Mouse (Mus musculus): Measurements from ENCODE around the gene Ncor2.

Gene Ncor2

DNA sequence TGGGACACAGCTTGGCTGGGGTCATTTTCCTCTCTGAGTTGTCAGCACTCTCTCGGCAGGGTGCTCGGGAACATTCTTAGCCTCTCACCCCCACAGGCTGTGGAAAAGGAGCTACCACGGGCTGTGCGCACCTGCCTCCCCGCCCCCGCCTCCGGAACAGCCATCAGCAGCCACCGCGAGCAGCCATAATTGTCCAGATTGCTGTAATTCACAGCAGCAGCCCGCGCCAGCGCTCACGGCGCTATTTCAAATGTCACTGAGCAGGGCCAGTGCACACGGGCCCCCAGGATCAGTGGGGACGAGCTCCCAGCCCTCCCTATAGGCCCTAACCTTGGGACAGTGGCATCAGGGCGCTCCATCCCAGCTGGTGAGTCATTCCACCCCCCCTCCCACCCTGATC, 116.0 kb downstream of the Ncor2 start:
- no peak for DNase-seq (ENCODE audit: low read depth)

DNA sequence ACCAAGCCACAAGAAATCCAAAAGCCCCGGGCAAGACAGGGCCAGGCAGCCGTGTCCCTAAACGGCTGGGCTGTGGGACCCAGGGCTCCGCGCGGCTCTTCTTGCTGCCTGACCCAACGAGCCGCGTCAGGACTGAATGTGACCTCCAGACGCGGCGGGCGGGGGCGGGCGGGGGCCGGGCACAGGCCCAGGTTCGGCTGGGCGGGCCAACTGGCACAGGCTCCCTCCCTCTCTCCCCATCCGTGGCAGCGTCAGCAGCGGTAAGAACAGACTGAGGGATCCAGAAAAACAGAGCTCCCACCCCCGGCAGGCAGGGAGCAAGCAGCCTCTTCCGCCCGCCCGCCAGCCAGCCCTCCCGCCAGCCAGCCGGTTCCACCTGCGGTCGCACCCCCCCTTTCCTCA, 120.8 kb downstream of the Ncor2 start:
- peak; percentile 81 for DNase-seq (ENCODE audit: low read depth)

DNA sequence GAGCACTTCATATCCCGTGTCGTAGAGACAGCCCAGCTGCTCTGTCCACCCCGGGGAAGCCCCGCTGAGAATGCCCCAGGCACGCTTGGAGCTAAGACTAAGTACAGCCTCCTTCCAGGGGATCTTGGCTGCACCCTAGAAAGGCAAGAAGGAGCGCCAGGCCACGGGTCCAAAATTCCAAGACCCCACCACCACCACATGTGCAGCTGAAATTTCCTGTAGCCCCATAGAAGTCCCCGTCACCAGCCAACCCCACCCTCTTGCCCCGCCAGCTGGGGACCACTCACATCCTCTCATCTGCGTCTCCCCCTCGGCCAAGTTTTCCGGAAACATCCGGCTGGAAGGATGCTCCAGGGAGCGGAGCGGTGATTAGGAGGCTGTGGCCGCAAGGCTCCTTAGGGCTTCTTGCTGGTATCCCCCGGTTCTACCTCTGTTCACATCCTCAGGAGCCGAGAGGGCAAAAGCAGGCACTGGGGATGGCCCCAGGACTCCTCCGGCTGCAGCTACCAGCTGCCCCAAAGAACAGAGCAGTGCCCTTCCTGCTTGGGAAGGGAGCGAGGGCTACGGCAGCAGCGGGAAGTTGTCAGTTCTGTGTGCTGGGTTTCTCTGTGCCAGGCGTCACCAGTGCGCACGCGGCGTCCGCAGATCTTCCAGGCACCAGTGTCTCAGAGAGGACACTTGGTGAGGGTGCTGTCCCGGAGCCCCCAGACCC, 121.3 kb downstream of the Ncor2 start:
- no peak for DNase-seq (ENCODE audit: low read depth)

DNA sequence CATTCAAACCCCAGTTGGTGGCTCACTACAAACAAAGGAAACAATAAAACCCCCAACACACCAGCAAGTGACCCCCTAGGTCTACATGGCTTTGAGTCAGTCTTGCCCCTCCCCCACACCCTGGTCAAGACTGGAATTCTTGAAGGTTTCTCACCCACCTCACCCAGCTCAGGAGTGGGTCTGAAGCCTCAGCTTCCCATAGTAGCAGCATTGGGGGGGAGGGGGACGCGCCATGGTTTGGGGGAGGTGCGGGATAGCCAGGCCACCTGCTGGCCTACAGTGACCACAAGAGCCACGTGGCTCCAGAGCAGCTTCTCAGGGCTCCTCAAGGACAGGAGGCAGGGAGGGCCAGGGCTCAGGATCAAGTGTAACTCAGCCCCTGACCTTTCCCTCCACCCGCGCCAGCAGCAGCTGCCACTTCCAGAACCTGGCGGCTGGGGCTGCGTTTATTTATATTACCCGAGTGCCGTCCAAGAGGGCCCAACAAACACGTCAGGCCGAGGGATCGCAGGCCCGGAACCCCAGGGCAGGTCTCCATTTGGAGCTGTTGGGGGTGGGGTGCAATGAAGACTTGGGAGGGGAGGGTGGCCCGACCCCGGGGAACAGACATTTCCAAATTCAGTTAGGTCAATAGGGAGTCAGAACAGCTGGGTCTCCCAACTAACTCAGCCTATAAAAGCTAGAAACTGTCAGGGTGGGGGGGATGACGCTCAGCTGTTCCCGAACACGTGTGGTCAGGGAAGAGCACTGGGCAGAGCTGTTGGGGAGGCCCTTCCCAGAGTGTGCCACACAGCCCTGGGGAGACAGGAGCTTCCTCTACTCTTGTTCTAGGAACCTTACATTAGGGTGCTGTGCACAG, 122.1 kb downstream of the Ncor2 start:
- no peak for DNase-seq (ENCODE audit: low read depth)

DNA sequence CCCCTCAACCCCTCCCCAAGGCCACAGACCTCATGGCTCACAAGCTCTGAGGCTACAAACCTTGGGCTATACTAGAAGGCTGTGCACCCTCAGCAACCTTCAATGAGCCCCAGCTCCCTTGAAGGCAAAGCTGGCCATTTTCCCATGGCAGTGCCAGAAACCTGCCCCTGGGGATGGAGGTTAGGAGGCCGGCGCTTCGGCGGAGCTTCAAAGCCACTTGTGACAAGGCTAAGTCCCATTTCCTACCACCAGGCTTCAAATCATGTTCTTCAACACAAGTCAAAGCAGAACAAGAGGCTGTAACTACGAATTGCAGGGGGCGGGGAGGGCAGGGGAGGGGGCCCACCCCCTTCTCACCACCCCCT, 122.7 kb downstream of the Ncor2 start:
- DNase-seq (ENCODE audit: low read depth) = no peak

- no peak for DNase-seq (ENCODE audit: low read depth)
These were observed 123.1 kb downstream of the Ncor2 start for GRCm38 (mm10) chr5:125055901-125056300.

GRCm38 (mm10) chr5:125053661-125054060, 125.4 kb downstream of the Ncor2 start:
- DNase-seq (ENCODE audit: low read depth) = no peak

DNA sequence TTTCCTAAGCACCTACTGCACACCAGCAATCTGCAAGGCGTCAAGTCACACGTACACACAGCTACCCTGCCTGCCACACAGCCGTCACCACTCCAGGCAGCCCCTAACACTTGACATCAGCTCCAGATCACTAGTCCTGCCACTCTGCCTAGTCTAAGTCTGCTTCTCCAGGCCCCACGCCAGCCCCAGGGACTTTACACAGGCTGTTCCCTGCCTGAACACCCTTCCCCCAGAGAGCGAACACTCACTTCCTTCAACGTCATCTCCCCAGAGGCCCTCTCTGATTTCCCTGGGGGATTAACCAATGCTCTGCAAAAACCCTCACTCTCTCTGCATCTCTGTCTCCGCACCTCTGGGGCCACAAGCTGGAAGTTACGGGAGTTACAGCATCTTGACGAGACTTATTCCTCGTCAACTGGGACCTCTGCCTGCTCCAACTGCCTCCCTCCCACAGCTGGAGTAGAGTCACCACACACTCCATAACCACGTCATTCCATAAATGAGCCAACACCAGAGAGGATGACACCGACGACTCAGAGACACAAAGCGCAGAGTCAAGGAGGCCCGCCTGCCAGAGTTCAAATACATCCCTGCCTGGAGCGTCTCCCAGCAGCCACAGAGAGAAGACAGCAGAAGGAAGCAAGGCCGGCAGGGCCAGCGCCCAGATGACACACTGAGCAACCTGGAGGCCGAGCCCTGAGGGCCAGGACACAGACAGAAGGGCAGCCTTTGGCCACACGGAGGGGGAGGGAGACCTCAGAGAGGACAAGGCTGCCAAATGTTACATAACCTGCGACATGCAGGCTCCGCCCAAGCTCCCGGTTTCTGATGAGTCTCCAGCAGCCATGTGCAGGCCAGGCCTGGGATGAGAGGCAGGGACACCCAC, 126.2 kb downstream of the Ncor2 start:
- no peak for DNase-seq (ENCODE audit: low read depth)

DNA sequence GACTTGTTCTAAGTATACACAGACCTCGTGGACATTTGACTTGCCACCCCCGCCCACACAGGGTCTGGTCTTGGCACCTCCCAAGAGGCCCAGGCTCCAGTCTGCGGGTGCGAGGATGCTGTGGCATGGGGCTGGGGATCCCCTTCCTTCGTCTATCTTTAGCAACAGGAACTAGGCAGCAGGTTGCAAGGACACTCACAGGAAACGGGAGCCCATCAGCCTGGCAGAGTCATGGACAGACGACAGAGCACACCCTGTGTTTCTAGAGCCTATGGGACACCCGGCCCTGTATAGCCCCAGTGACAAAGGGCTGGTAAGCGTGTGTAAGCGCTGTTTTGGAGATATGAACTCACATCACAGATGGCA, 126.8 kb downstream of the Ncor2 start:
- DNase-seq (ENCODE audit: low read depth) = no peak

GRCm38 (mm10) chr5:125049481-125049880, 129.5 kb downstream of the Ncor2 start:
- DNase-seq (ENCODE audit: low read depth) = no peak

- no peak for DNase-seq (ENCODE audit: low read depth)
These were observed 132.6 kb downstream of the Ncor2 start for GRCm38 (mm10) chr5:125046436-125046835.

GRCm38 (mm10) chr5:125045202-125045601, 133.8 kb downstream of the Ncor2 start:
- DNase-seq (ENCODE audit: low read depth) = no peak

DNA sequence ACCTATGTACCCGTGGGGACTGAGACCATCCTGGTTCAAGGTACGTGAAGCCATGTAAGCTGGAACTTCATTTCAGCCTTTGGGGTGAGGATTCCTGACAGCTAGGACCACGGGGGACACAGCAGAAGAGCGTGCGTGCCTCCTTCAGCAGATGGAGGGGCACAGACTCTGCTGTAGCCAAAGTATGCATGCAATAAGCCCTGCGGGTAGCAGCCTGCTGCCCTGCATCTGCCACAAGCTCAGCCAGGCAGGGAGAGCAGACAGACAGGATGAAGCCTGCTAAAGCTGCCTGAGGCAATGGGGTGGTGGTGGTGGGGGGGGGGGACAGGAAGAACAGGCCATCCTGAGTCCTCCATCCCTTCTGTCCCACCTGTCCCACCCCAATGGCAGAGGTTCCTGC, 135.6 kb downstream of the Ncor2 start:
- DNase-seq (ENCODE audit: low read depth) = no peak

DNA sequence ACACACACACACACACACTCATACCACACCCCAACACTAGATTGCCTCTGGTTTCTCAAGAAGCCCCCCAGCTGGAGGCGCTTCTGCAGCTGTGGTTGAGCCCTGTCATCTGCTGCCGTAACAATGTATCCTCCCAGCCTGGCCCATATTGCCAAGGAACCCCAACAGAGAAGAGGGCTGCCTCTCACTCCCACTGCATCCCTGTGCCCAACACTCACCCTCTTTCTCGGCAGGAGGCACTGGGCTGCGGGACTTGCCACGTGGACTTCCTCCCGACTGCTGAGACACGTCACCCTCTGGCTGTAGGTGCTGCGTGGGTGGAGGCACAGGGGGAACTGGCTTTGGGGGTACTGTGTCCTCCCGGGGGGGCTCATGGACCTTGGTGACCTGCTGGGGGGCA, 137.4 kb downstream of the Ncor2 start:
- DNase-seq (ENCODE audit: low read depth) = no peak

GRCm38 (mm10) chr5:125040128-125040584, 138.9 kb downstream of the Ncor2 start:
- DNase-seq (ENCODE audit: low read depth) = peak; percentile 61

DNA sequence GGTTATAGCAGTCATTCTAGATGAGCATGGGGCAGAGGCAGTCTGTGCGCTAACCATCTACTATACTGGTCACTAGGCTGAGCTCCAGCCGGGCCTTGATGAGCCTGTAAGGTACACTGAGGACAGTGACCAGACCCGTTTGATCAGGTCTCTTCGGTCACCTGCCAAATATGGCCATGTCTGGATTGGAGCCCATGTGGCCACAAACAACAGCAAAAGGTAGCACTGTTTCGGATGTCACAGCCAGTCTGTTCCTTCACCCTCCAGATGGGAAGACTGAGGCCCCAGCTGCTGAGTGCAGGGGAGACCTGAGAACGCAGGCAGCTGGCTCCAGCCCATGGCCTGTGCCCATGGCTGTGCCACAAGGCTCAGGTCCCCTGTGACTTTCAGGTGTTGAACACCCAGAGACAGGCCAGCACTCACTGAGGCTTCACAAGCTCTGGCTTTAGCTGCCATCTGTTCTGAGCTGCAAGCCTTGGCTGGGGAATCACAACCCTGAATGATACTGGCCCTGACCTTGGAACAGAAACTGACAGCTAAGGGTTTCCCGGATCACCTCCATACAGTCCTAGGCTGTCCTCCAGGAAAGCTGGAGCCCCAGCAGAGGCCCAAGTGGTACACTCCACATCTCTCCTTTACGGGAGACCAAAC, 139.5 kb downstream of the Ncor2 start:
- DNase-seq (ENCODE audit: low read depth) = no peak

- no peak for DNase-seq (ENCODE audit: low read depth)
These were observed 142.5 kb downstream of the Ncor2 start for GRCm38 (mm10) chr5:125036483-125036882.

- no peak for DNase-seq (ENCODE audit: low read depth)
These were observed 150.1 kb downstream of the Ncor2 start for GRCm38 (mm10) chr5:125028911-125029310.

- DNase-seq (ENCODE audit: low read depth) = no peak
These were observed 150.6 kb downstream of the Ncor2 start for GRCm38 (mm10) chr5:125028371-125028770.

GRCm38 (mm10) chr5:125024002-125024401, 155.0 kb downstream of the Ncor2 start:
- no peak for DNase-seq (ENCODE audit: low read depth)

DNA sequence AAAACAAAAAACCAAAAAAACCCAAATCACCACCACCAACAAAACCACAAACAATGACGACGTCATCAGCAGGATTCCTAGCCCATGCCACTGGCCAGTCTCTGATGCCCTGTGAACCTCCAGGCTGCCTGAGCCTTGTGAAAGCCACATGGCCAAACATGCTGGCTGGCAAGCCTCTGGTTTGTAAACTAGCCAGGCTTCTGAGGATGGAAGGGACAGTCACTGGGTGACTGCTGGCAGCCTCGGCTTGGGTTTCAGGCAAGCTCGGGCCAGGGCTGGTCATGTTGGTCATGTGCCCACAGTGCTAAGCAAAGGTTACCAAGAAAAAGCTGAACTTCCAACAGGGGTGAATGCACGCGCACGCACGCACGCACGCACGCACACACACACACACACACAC, 157.7 kb downstream of the Ncor2 start:
- DNase-seq (ENCODE audit: low read depth) = peak; percentile 83

DNA sequence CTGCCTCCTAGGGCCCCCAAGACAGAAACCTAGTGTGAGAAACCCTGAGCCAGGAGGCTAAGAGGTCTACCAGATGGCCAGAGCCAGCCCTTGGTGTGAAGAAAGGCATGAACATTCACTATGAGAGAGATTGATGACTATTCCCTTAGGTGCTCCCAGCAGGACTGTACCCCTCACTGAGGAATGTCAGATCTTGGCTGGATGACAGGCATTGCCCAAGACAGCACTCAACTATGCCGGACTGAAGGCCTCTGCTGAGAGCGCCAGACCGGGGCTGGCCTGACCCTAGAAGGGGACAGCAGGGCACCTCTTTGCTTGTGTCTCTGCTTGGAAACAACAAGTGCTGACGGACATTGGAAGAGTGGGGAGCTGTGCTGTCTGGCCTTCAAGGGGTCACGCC, 159.9 kb downstream of the Ncor2 start:
- DNase-seq (ENCODE audit: low read depth) = peak; percentile 72

Measured in fibroblast of lung, adult 2 months (primary cell).